Mouse (Mus musculus): ENCODE results near the gene Tuba4a. TPM values are rescaled to one million over a fixed set of nuclear protein-coding genes. Genes with fewer than 3 reads are reported as not detected.
A peak's percentile ranks its signal among the peaks of the same experiment; 100 is the strongest.

Gene Tuba4a
- total RNA-seq, 1 experiment from 2014 or later = 133 TPM

- peak; percentile 22 to 27; a peak in 3 of 4 replicates for ATAC-seq (replicated peaks in 1 of 2; ENCODE audit: insufficient read depth in 1 of 2, low FRiP score in 2 of 2, low TSS enrichment in 1 of 2, low read depth in 1 of 2, poor library complexity in 2 of 2, severe bottlenecking in 2 of 2)
These were observed 1.3 kb downstream of the Tuba4a start for GRCm38 (mm10) chr1:75218227-75219001.

GRCm38 (mm10) chr1:75217893-75218226, 1.8 kb downstream of the Tuba4a start:
- no peak for ATAC-seq (replicated peaks in 1 of 2; ENCODE audit: insufficient read depth in 1 of 2, low FRiP score in 2 of 2, low TSS enrichment in 1 of 2, low read depth in 1 of 2, poor library complexity in 2 of 2, severe bottlenecking in 2 of 2)

GRCm38 (mm10) chr1:75216797-75217585, 2.7 kb downstream of the Tuba4a start:
- no peak for ATAC-seq (replicated peaks in 1 of 2; ENCODE audit: insufficient read depth in 1 of 2, low FRiP score in 2 of 2, low TSS enrichment in 1 of 2, low read depth in 1 of 2, poor library complexity in 2 of 2, severe bottlenecking in 2 of 2)

GRCm38 (mm10) chr1:75215785-75216184, 3.9 kb downstream of the Tuba4a start:
- ATAC-seq (replicated peaks in 1 of 2; ENCODE audit: insufficient read depth in 1 of 2, low FRiP score in 2 of 2, low TSS enrichment in 1 of 2, low read depth in 1 of 2, poor library complexity in 2 of 2, severe bottlenecking in 2 of 2) = no peak

- no peak for ATAC-seq (replicated peaks in 1 of 2; ENCODE audit: insufficient read depth in 1 of 2, low FRiP score in 2 of 2, low TSS enrichment in 1 of 2, low read depth in 1 of 2, poor library complexity in 2 of 2, severe bottlenecking in 2 of 2)
These were observed 4.8 kb downstream of the Tuba4a start for GRCm38 (mm10) chr1:75214886-75215285.

- no peak for ATAC-seq (replicated peaks in 1 of 2; ENCODE audit: insufficient read depth in 1 of 2, low FRiP score in 2 of 2, low TSS enrichment in 1 of 2, low read depth in 1 of 2, poor library complexity in 2 of 2, severe bottlenecking in 2 of 2)
These were observed 5.2 kb downstream of the Tuba4a start for GRCm38 (mm10) chr1:75214442-75214841.

- peak; percentile 65 to 68 for ATAC-seq (replicated peaks in 1 of 2; ENCODE audit: insufficient read depth in 1 of 2, low FRiP score in 2 of 2, low TSS enrichment in 1 of 2, low read depth in 1 of 2, poor library complexity in 2 of 2, severe bottlenecking in 2 of 2)
These were observed 6.6 kb downstream of the Tuba4a start for GRCm38 (mm10) chr1:75213096-75213495.

- ATAC-seq (replicated peaks in 1 of 2; ENCODE audit: insufficient read depth in 1 of 2, low FRiP score in 2 of 2, low TSS enrichment in 1 of 2, low read depth in 1 of 2, poor library complexity in 2 of 2, severe bottlenecking in 2 of 2) = no peak
These were observed 7.1 kb downstream of the Tuba4a start for GRCm38 (mm10) chr1:75212542-75212941.

- no peak for ATAC-seq (replicated peaks in 1 of 2; ENCODE audit: insufficient read depth in 1 of 2, low FRiP score in 2 of 2, low TSS enrichment in 1 of 2, low read depth in 1 of 2, poor library complexity in 2 of 2, severe bottlenecking in 2 of 2)
These were observed 8.4 kb downstream of the Tuba4a start for GRCm38 (mm10) chr1:75211141-75211708.

- ATAC-seq (replicated peaks in 1 of 2; ENCODE audit: insufficient read depth in 1 of 2, low FRiP score in 2 of 2, low TSS enrichment in 1 of 2, low read depth in 1 of 2, poor library complexity in 2 of 2, severe bottlenecking in 2 of 2) = peak; percentile 69 to 72
These were observed 9.3 kb downstream of the Tuba4a start, which contains the start of the genes Glb1l and Stk16 for GRCm38 (mm10) chr1:75210136-75211087. TSS of gene Glb1l (minus strand) at chr1:75210813. TSS of gene Stk16 (plus strand) at chr1:75210838.

GRCm38 (mm10) chr1:75208967-75209678, 10.5 kb downstream of the Tuba4a start:
- ATAC-seq (replicated peaks in 1 of 2; ENCODE audit: insufficient read depth in 1 of 2, low FRiP score in 2 of 2, low TSS enrichment in 1 of 2, low read depth in 1 of 2, poor library complexity in 2 of 2, severe bottlenecking in 2 of 2) = peak; percentile 34 to 40; a peak in 2 of 4 replicates

- ATAC-seq (replicated peaks in 1 of 2; ENCODE audit: insufficient read depth in 1 of 2, low FRiP score in 2 of 2, low TSS enrichment in 1 of 2, low read depth in 1 of 2, poor library complexity in 2 of 2, severe bottlenecking in 2 of 2) = no peak
These were observed 18.4 kb downstream of the Tuba4a start for GRCm38 (mm10) chr1:75201236-75201635.

- ATAC-seq (replicated peaks in 1 of 2; ENCODE audit: insufficient read depth in 1 of 2, low FRiP score in 2 of 2, low TSS enrichment in 1 of 2, low read depth in 1 of 2, poor library complexity in 2 of 2, severe bottlenecking in 2 of 2) = peak; percentile 30 to 58; a peak in 3 of 4 replicates
These were observed 27.2 kb downstream of the Tuba4a start for GRCm38 (mm10) chr1:75192452-75192851.

GRCm38 (mm10) chr1:75191622-75192402, 27.9 kb downstream of the Tuba4a start, which contains the start of the genes Ankzf1 and Atg9a:
TSS of gene Ankzf1 (plus strand) at chr1:75192151.
TSS of gene Atg9a (minus strand) at chr1:75192196.
- ATAC-seq (replicated peaks in 1 of 2; ENCODE audit: insufficient read depth in 1 of 2, low FRiP score in 2 of 2, low TSS enrichment in 1 of 2, low read depth in 1 of 2, poor library complexity in 2 of 2, severe bottlenecking in 2 of 2) = peak; percentile 94 to 97

GRCm38 (mm10) chr1:75191258-75191621, 28.4 kb downstream of the Tuba4a start:
- no peak for ATAC-seq (replicated peaks in 1 of 2; ENCODE audit: insufficient read depth in 1 of 2, low FRiP score in 2 of 2, low TSS enrichment in 1 of 2, low read depth in 1 of 2, poor library complexity in 2 of 2, severe bottlenecking in 2 of 2)

GRCm38 (mm10) chr1:75190577-75190976, 29.1 kb downstream of the Tuba4a start:
- ATAC-seq (replicated peaks in 1 of 2; ENCODE audit: insufficient read depth in 1 of 2, low FRiP score in 2 of 2, low TSS enrichment in 1 of 2, low read depth in 1 of 2, poor library complexity in 2 of 2, severe bottlenecking in 2 of 2) = no peak
